Mouse (Mus musculus) neural tube, embryonic 11.5 days (tissue): ENCODE results near the gene Cacna1c. TPM values are rescaled to one million over a fixed set of nuclear protein-coding genes. Genes with fewer than 3 reads are reported as not detected.

ENCODE experiments used
- ATAC-seq: fragments of 200-750 bp; cut with Nextera tagmentation; 2 replicates; pipeline ENCODE4 v1.8.0; 2017; ENCODE audit warnings: moderate number of reproducible peaks, mild to moderate bottlenecking, moderate TSS enrichment, moderate library complexity; ENCODE audit not compliant: insufficient read depth, low FRiP score, low TSS enrichment
- DNase-seq: peaks from one replicate; pipeline ENCODE4 v3.0.0-alpha.2; 2015; ENCODE audit warnings: low spot score
- H3K27ac ChIP-seq: fragments of 300-500 bp; sonication (generic); 2 replicates; pipeline ENCODE4 v1.5.1; 2014; ENCODE audit warnings: low read depth, mild to moderate bottlenecking, low read length
- H3K27me3 ChIP-seq: fragments of 300-500 bp; sonication (generic); 2 replicates; pipeline ENCODE4 v1.6.1; 2014; ENCODE audit warnings: mild to moderate bottlenecking, low read length, mixed read lengths; ENCODE audit not compliant: control insufficient read depth, insufficient read depth
- H3K36me3 ChIP-seq: fragments of 300-500 bp; sonication (generic); 2 replicates; pipeline ENCODE4 v1.6.1; 2014; ENCODE audit warnings: mild to moderate bottlenecking, low read length, moderate library complexity, mixed read lengths; ENCODE audit not compliant: control insufficient read depth, insufficient read depth
- H3K4me1 ChIP-seq: fragments of 300-500 bp; sonication (generic); 2 replicates; pipeline ENCODE4 v1.6.1; 2014; ENCODE audit warnings: low read length, mixed read lengths; ENCODE audit not compliant: control insufficient read depth, insufficient read depth
- H3K4me2 ChIP-seq: fragments of 300-500 bp; sonication (generic); 2 replicates; pipeline ENCODE4 v1.6.1; 2014; ENCODE audit warnings: low read depth, mild to moderate bottlenecking, moderate library complexity
- H3K4me3 ChIP-seq: fragments of 300-500 bp; sonication (generic); 2 replicates; pipeline ENCODE4 v1.5.1; 2014; ENCODE audit warnings: low read depth, low read length
- H3K9ac ChIP-seq: fragments of 300-500 bp; sonication (generic); 2 replicates; pipeline ENCODE4 v1.6.1; 2014; ENCODE audit warnings: mild to moderate bottlenecking, low read length
- H3K9me3 ChIP-seq: fragments of 300-500 bp; sonication (generic); 2 replicates; pipeline ENCODE4 v1.6.1; 2016; ENCODE audit warnings: low read length; ENCODE audit not compliant: control insufficient read depth
- WGBS: fragments of 180-500 bp; shearing (Covaris S2); extraction: QIAGEN DNeasy Blood & Tissue Kit; methylation state at CpG from one replicate; pipeline ENCODE4 v1.1.7; 2014; 5-methylcytosine and 5-hydroxymethylcytosine counted together
- polyA plus RNA-seq: library from polyadenylated mRNA; unstranded; fragments of >200 nt; fragmentation: Nextera tagmentation; extraction: Ambion mirVana; gene quantifications from 2 replicates; pipeline ENCODE4 v1.2.1, GENCODE M21; 2014

Gene Cacna1c
- polyA plus RNA-seq, 1 experiment from 2014 or later = 3.3 TPM

DNA sequence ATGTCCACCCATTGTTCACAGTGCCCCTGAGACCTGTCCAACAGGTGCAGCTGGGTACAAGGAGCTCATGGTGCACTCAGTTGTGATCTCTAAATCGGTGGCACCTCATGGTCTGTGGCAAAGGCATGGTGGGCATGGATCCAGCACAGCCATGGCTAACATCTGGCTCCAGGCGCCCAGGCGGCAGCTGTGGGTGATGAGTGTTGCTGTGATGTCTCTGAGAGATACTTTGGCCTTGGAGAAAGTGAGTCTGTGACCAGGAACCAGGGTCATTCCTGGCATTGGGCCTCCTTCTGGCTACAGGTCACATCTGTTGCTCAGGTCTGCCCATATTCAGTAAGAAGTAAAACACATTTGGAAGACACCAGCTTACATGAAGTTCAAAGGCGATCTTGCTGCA, 391.1 kb downstream of the Cacna1c start:
- Histone ChIP-seq H3K27me3 (no peaks in the 10 kb centered on the region), H3K4me1 (no peaks in the 10 kb centered on the region), H3K36me3 (no peaks in the 10 kb centered on the region), H3K9me3 (no peaks in the 10 kb centered on the region), H3K27ac (no peak overlapping the region), H3K9ac (no peak overlapping the region), H3K4me2 (no peak overlapping the region), H3K4me3 (no peak overlapping the region)
- DNase-seq = no peak
- WGBS = 95% methylated on average over 4 of the region's 4 CpGs
- no peak for ATAC-seq

DNA sequence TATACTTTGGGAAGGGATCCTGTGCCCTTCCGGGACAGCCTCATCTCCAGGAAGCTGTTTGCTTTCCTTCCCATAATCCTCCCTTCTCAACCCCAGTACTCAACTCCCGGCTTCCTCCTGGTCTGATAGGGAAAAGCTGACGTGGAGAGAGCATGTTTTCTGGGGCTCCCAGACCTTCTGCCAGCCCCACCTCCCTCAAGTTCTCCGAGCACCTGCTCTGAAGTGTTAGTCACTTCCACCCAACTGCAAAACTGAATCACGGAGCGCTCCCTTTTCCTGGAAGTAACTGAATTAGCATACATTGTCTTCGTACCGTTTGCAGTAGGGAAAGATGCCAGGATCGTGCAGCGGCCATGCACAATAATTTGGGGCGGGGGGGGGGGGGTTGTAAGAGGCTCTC, 393.9 kb downstream of the Cacna1c start:
- Histone ChIP-seq H3K27me3 (no peaks in the 10 kb centered on the region), H3K9ac (no peak overlapping the region), H3K4me3 (no peak overlapping the region), H3K4me2 (no peak overlapping the region), H3K4me1 (no peaks in the 10 kb centered on the region), H3K27ac (no peak overlapping the region), H3K36me3 (no peaks in the 10 kb centered on the region), H3K9me3 (no peaks in the 10 kb centered on the region)
- whole genome bisulfite sequencing = 80% methylated on average over 10 of the region's 11 CpGs
- DNase-seq (no peak), ATAC-seq (no peak)

DNA sequence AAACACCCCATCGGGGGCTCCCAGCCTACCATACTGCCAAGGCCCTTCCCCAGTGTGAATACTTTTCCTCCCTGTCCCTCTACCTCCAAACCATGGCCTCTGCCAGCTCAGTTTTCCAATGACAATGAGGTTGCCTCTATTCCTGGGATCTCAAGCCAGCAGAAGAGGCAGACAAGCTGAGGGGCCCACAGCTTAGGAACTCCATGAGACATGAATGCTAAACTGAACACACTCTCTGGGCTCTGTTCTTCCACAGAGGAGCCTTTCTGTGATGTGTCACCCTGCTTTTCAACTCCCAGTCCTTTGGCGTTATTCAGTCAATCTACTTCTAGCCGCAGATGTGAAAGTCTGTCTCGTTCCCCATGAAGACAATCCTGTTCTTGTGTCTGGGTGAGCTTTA, 399.8 kb downstream of the Cacna1c start:
- Histone ChIP-seq H3K4me1 (no peaks in the 10 kb centered on the region), H3K27ac (no peak overlapping the region), H3K4me3 (no peak overlapping the region), H3K4me2 (no peak overlapping the region), H3K9ac (no peak overlapping the region), H3K27me3 (no peaks in the 10 kb centered on the region), H3K36me3 (no peaks in the 10 kb centered on the region), H3K9me3 (no peaks in the 10 kb centered on the region)
- 86% methylated on average over 4 of the region's 4 CpGs for whole genome bisulfite sequencing
- no peak for DNase-seq
- ATAC-seq = no peak

DNA sequence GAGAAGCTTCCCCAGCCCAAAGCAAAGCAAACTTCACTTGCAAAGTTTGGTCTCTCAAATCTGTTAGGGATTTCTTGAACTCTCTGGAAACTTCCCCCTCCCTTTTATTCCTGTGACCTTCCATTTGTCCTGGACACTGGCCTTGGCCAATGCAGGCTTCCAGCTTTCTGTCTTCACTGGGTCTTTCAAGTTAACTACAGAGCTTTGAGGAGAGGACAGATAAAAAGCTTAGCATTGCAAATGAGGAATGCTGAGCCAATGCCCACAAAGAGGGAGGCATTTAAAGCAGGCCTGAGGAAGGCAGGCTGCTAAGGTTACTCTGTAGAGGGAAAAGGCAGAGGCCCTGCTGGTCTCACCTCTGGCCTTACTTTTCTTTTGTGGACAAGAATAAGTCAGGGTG, 400.5 kb downstream of the Cacna1c start:
- no peak overlapping the region for H3K4me3 ChIP-seq
- H3K4me1 ChIP-seq = no peaks in the 10 kb centered on the region
- H3K27me3 ChIP-seq = no peaks in the 10 kb centered on the region
- no peaks in the 10 kb centered on the region for H3K36me3 ChIP-seq
- H3K27ac ChIP-seq = no peak overlapping the region
- no peak overlapping the region for H3K9ac ChIP-seq
- no peak for DNase-seq
- no peaks in the 10 kb centered on the region for H3K9me3 ChIP-seq
- no peak overlapping the region for H3K4me2 ChIP-seq
- ATAC-seq = no peak

DNA sequence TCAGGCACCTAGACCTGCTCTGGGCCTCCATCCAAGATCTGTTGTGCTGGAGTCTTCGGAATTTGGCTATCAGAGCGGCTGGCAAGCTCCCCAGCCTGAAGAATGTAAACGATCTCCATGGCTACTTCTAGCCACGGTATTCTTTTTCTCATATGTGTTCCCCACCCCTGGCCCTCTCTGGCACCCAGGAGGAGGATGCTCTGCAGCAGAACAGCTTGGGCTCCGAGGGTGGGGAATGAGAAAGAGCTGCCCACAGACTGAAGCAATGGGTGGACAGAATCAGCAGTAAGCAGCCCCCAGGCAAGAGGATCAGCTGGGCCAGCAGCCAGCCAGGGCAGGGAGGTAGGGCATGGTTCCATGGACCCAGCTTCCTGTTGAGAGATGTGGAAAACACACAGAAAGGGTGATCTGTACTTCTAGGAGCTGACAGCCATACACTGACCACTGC, 404.3 kb downstream of the Cacna1c start:
- Histone ChIP-seq H3K4me2 (no peak overlapping the region), H3K27me3 (no peaks in the 10 kb centered on the region), H3K9ac (no peak overlapping the region), H3K27ac (no peak overlapping the region), H3K9me3 (no peaks in the 10 kb centered on the region), H3K4me1 (no peaks in the 10 kb centered on the region), H3K4me3 (no peak overlapping the region), H3K36me3 (no peaks in the 10 kb centered on the region)
- DNase-seq (no peak), ATAC-seq (no peak)
- 56% methylated on average over 5 of the region's 5 CpGs for WGBS

DNA sequence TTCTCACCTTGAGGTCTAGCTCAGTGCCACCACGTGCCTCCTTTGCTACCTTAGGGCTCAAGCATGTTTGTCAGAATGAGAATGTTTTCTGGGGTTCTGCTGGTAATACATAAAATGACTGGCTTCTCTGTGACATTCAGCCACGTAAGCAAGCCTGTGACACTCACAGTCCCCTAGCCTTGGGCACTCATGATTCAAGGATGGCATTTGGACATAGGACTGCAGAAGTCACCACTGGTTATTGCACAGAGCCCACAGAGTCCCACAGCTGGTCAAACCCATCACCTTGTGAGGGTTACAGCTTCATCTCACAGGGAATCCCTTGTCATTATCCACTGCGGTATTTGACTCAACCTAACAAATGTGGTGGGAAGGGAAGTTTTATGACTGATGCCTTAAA, 408.3 kb downstream of the Cacna1c start:
- H3K9me3 ChIP-seq = no peaks in the 10 kb centered on the region
- 82% methylated on average over 3 of the region's 3 CpGs for WGBS
- H3K36me3 ChIP-seq = no peaks in the 10 kb centered on the region
- H3K4me1 ChIP-seq = no peaks in the 10 kb centered on the region
- DNase-seq (no peak), ATAC-seq (no peak)
- H3K4me2 ChIP-seq = no peak overlapping the region
- H3K4me3 ChIP-seq = no peak overlapping the region
- H3K27me3 ChIP-seq = no peaks in the 10 kb centered on the region
- H3K9ac ChIP-seq = no peak overlapping the region
- no peak overlapping the region for H3K27ac ChIP-seq

DNA sequence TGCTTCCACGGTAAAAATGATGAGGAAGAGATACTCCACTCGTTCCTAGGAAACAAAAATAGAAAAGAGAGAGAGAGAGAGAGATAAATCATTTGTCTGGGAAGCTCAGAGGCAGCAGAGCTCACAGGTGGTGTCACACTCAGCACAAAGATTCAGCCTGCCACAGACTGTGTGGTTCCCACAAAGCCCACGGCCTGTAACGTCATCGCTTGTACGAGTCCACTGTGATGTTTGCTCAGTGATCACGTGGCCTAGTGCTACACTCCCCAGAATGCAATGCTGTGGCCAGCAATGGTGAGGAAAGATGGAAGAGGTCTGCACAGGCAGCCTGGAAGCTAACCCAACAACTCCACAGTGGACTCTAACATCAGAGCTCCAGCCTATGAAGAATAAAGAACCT, 415.9 kb downstream of the Cacna1c start:
- Histone ChIP-seq H3K36me3 (no peaks in the 10 kb centered on the region), H3K4me3 (no peak overlapping the region), H3K9ac (no peak overlapping the region), H3K4me2 (no peak overlapping the region), H3K27ac (no peak overlapping the region), H3K9me3 (no peaks in the 10 kb centered on the region), H3K4me1 (no peaks in the 10 kb centered on the region), H3K27me3 (no peaks in the 10 kb centered on the region)
- DNase-seq (no peak), ATAC-seq (no peak)
- WGBS = 79% methylated on average over 7 of the region's 7 CpGs

DNA sequence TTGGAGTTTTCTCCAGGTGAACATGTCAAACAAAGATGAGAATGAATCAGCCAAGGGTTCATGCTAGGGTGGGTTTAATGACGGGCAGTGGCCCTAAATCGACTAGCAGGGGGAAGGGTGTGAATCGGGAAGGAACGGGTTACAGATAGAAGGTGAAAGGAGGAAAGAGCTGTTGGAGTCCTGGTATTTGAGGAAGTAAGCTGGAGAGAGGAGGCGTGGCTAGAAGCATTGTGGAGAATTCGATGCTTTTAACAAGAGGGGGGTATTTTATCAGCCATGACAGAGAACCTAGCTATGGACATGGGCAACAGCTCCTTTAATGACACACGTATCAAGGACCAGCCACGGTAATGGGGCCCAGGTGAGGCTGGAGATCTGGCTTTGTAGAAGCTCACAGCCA, 417.0 kb downstream of the Cacna1c start:
- no peak for ATAC-seq
- H3K4me1 ChIP-seq = no peaks in the 10 kb centered on the region
- no peak overlapping the region for H3K4me2 ChIP-seq
- no peaks in the 10 kb centered on the region for H3K36me3 ChIP-seq
- H3K4me3 ChIP-seq = no peak overlapping the region
- H3K9me3 ChIP-seq = no peaks in the 10 kb centered on the region
- 87% methylated on average over 8 of the region's 8 CpGs for WGBS
- no peak overlapping the region for H3K9ac ChIP-seq
- no peak for DNase-seq
- no peaks in the 10 kb centered on the region for H3K27me3 ChIP-seq
- H3K27ac ChIP-seq = no peak overlapping the region

DNA sequence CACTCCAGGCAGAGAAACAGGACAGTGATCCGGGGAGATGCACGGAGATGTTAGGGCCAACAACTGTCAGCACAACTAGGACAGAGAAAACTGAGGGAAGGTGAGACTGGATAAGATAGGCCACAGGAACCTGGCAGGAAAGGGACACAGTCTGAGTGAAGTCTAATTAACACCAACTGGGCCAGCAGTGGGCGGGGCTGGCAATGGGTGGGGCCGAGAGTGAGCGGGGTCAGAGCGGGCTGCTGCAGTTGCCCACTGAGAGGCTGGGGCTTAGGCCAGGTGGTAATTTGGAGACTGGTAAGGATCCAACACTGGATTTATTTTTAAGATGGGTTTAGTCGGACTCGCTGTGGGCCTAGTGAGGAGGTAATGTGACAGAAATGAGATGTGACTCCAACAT, 418.8 kb downstream of the Cacna1c start:
- ATAC-seq = no peak
- Histone ChIP-seq H3K27ac (no peak overlapping the region), H3K4me1 (no peaks in the 10 kb centered on the region), H3K36me3 (no peaks in the 10 kb centered on the region), H3K4me2 (no peak overlapping the region), H3K9ac (no peak overlapping the region), H3K9me3 (no peaks in the 10 kb centered on the region), H3K4me3 (no peak overlapping the region), H3K27me3 (no peaks in the 10 kb centered on the region)
- WGBS = 61% methylated on average over 8 of the region's 8 CpGs
- no peak for DNase-seq
